Mouse (Mus musculus) olfactory bulb, adult 2 months (tissue): ENCODE data around the gene 1700022I11Rik. TPM values are rescaled to one million over a fixed set of nuclear protein-coding genes. Genes with fewer than 3 reads are reported as not detected.

Source experiments
- H3K27ac ChIP-seq: fragments of 200-500 bp; 2 replicates; pipeline ENCODE4 v1.5.1; 2012; ENCODE audit warnings: low read depth, low read length; ENCODE audit not compliant: insufficient read depth
- H3K4me1 ChIP-seq: fragments of 200-500 bp; 2 replicates; pipeline ENCODE4 v1.6.1; 2012; ENCODE audit warnings: low read length; ENCODE audit not compliant: control insufficient read depth, insufficient read depth
- H3K4me3 ChIP-seq: fragments of 200-500 bp; 2 replicates; pipeline ENCODE4 v1.5.1; 2012; ENCODE audit warnings: mild to moderate bottlenecking, low read depth, low read length, moderate library complexity; ENCODE audit not compliant: insufficient read depth
- CTCF ChIP-seq: fragments of 200-500 bp; IDR thresholded peaks from 2 replicates; pipeline ENCODE4 v1.5.1; 2012; ENCODE audit warnings: low read depth, mild to moderate bottlenecking, low read length, moderate library complexity; ENCODE audit not compliant: insufficient read depth
- POLR2A ChIP-seq: fragments of 200-500 bp; IDR thresholded peaks from 2 replicates; pipeline ENCODE4 v1.6.1; 2012; ENCODE audit warnings: mild to moderate bottlenecking, low read depth, low read length, moderate library complexity; ENCODE audit not compliant: insufficient read depth
- whole genome bisulfite sequencing: fragments of 180-500 bp; shearing (Covaris S2); methylation state at CpG from one replicate; pipeline ENCODE4 v1.1.7; 2018; 5-methylcytosine and 5-hydroxymethylcytosine counted together
- polyA plus RNA-seq: library from polyadenylated mRNA; stranded (reverse); fragments of >200 nt; gene quantifications from 2 replicates; pipeline ENCODE4 v1.2.4, GENCODE M21; 2012; ENCODE audit warnings: low replicate concordance; ENCODE audit not compliant: missing spikeins, insufficient read depth, insufficient read length

The 1700022I11Rik gene
- polyA plus RNA-seq, 1 experiment = not detected

GRCm38 (mm10) chr4:43004951-43005350 lies 35.5 kb downstream of the 1700022I11Rik start:
- WGBS = 62% methylated on average over 3 of the region's 3 CpGs
- Histone ChIP-seq H3K4me3 (peak overlapping the region; percentile 14; the same call in 1 of the 2 replicates), H3K4me1 (peaks cover 14% of the 10 kb centered on the region), H3K27ac (peak overlapping the region; percentile 87)
- TF ChIP-seq POLR2A (no peak), CTCF (no peak)

- H3K4me1 ChIP-seq = peaks cover 14% of the 10 kb centered on the region
- no peak for TF ChIP-seq POLR2A
- WGBS = 54% methylated on average over 2 of the region's 2 CpGs
- no peak overlapping the region for H3K27ac ChIP-seq
- no peak overlapping the region for H3K4me3 ChIP-seq
Observed at GRCm38 (mm10) chr4:43005765-43006164, 36.4 kb downstream of the 1700022I11Rik start.

- no peak within 1 kb of the TSS for H3K27ac ChIP-seq
- peak within 1 kb of the TSS; percentile 97 for H3K4me3 ChIP-seq
- TF ChIP-seq POLR2A = no peak
- no peak for TF ChIP-seq CTCF
- H3K4me1 ChIP-seq = peaks cover 2% of the 10 kb centered on the region
- under 1% methylated on average over 37 of the region's 37 CpGs for WGBS
Observed at GRCm38 (mm10) chr4:43010161-43011038, 41.0 kb downstream of the 1700022I11Rik start, which contains the start of gene Fancg. Fancg (minus strand) TSS chr4:43010506.

- peaks cover 2% of the 10 kb centered on the region for H3K4me1 ChIP-seq
- WGBS = 95% methylated on average over 1 of the region's 1 CpGs
- TF ChIP-seq CTCF (no peak), POLR2A (no peak)
- H3K4me3 ChIP-seq = no peak overlapping the region
- no peak overlapping the region for H3K27ac ChIP-seq
Observed at GRCm38 (mm10) chr4:43012091-43012490, 42.7 kb downstream of the 1700022I11Rik start.

GRCm38 (mm10) chr4:43018156-43018555 lies 48.8 kb downstream of the 1700022I11Rik start:
- 89% methylated on average over 4 of the region's 4 CpGs for WGBS
- no peak for TF ChIP-seq CTCF
- no peaks in the 10 kb centered on the region for H3K4me1 ChIP-seq
- no peak overlapping the region for H3K27ac ChIP-seq
- no peak overlapping the region for H3K4me3 ChIP-seq

DNA sequence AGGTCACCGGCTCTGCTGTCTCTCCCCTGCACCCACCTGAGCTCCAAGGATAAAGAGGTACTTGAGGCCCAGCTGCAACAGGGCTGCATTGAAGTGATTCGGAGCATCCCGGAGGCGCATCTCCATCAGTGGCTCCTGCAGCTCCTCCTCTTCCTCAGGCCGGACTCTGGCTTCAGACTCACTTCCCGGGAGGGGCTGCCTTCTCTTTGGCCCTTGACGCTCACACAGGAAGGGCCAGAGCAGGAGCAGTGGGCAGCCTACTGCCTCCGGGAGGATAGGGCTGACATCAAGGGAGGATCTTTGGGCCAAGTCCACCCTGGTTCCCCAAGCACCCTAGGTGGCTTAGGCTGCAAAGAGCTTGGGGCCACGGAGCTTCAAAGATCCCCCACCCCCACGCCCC lies 49.8 kb downstream of the 1700022I11Rik start:
- 89% methylated on average over 10 of the region's 10 CpGs for WGBS
- TF ChIP-seq POLR2A (no peak), CTCF (no peak)
- Histone ChIP-seq H3K4me3 (no peak overlapping the region), H3K27ac (no peak overlapping the region), H3K4me1 (peaks cover 6% of the 10 kb centered on the region; the same call in 1 of the 2 replicates)

DNA sequence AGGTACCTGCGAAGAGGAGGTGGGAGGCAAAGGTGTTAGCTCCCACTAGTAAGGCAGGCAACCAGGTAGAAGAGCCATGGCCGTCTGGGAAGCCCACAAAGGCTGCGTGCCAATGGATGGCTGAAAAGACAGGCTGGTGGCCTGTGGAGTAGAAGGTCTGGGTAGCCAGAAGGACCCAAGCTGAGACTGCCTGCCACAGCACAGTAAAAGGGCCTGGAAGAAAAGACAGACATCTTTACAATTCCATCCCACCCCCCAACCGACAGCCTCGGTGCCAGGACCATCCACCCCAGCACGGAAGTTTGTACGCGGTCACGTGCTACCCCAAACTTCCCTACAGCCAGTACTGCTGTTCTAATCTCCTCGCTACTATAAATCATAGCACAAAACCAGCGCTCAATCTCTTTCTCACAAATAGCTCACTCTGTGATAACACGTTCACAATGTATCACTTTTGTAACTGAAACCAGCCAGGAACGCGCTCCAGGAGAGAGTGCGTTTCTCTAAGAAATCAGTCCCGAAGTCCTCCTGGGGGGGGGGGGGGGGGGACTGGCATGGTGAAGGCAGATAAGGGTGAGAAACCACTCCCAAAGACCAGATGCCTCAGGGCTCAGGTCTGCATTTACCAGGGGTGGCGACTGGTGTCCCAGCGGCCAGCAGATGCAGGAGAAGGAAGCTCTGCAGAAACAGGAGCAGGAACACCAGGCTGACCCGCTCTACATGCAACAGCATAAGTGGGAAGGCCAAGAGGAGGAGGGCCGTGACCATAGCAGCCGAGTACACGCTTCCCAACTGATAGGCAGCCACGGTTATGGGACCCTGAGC lies 50.4 kb downstream of the 1700022I11Rik start:
- WGBS = 91% methylated on average over 23 of the region's 23 CpGs
- Histone ChIP-seq H3K4me1 (peaks cover 11% of the 10 kb centered on the region), H3K4me3 (no peak overlapping the region), H3K27ac (no peak overlapping the region)
- no peak for TF ChIP-seq POLR2A
- no peak for TF ChIP-seq CTCF

- WGBS = 85% methylated on average over 16 of the region's 16 CpGs
- Histone ChIP-seq H3K27ac (no peak overlapping the region), H3K4me3 (no peak overlapping the region), H3K4me1 (peaks cover 12% of the 10 kb centered on the region)
- no peak for TF ChIP-seq CTCF
- TF ChIP-seq POLR2A = no peak
Observed at GRCm38 (mm10) chr4:43020876-43021275, 51.5 kb downstream of the 1700022I11Rik start.

GRCm38 (mm10) chr4:43021341-43021740 lies 51.9 kb downstream of the 1700022I11Rik start:
- H3K4me1 ChIP-seq = peaks cover 12% of the 10 kb centered on the region
- TF ChIP-seq POLR2A = no peak
- no peak for TF ChIP-seq CTCF
- 73% methylated on average over 17 of the region's 17 CpGs for WGBS

More at GRCm38 (mm10) chr4:43021341-43021740, 51.9 kb downstream of the 1700022I11Rik start:
- Histone ChIP-seq H3K27ac (no peak overlapping the region), H3K4me3 (no peak overlapping the region)
